Mouse (Mus musculus) megakaryocyte, embryonic 14.5 days (primary cell): ENCODE measurements around the gene Fbxo3. TPM values are rescaled to one million over a fixed set of nuclear protein-coding genes. Genes with fewer than 3 reads are reported as not detected.
"Not testable (repeated sequence)": the region's sequence is repeated elsewhere in the genome, so short reads cannot be mapped to it uniquely, and the experiment has no call there.

Experiments used
- H3K27me3 ChIP-seq: replicated peaks from 2 replicates; pipeline ENCODE3; 2012; ENCODE audit warnings: inconsistent platforms
- H3K36me3 ChIP-seq: replicated peaks from 2 replicates; pipeline ENCODE3; 2012; ENCODE audit warnings: low read length, inconsistent platforms, mixed read lengths
- H3K4me1 ChIP-seq: 2 replicates; pipeline ENCODE4 v1.6.1; 2012; ENCODE audit warnings: inconsistent platforms
- H3K4me3 ChIP-seq: replicated peaks from 2 replicates; pipeline ENCODE3; 2012; ENCODE audit warnings: moderate library complexity, mild to moderate bottlenecking, inconsistent platforms
- H3K9me3 ChIP-seq: 2 replicates; pipeline ENCODE4 v1.6.1; 2012; ENCODE audit warnings: inconsistent platforms
- FLI1 ChIP-seq: IDR thresholded peaks from 2 replicates; pipeline ENCODE4 v1.6.1; 2012; ENCODE audit warnings: low read length, inconsistent platforms, mixed read lengths
- GATA1 ChIP-seq: IDR thresholded peaks from 3 replicates; pipeline ENCODE4 v1.6.1; 2012; ENCODE audit warnings: mixed read lengths, low read length, inconsistent platforms, borderline replicate concordance
- polyA plus RNA-seq: library from polyadenylated mRNA; stranded (reverse); fragments of >175 nt; gene quantifications from 2 replicates; pipeline ENCODE4 v1.2.3, GENCODE M21; 2012; ENCODE audit warnings: low replicate concordance; ENCODE audit not compliant: insufficient read depth

Fbxo3 gene
- polyA plus RNA-seq, 1 experiment = 2.7 TPM

DNA sequence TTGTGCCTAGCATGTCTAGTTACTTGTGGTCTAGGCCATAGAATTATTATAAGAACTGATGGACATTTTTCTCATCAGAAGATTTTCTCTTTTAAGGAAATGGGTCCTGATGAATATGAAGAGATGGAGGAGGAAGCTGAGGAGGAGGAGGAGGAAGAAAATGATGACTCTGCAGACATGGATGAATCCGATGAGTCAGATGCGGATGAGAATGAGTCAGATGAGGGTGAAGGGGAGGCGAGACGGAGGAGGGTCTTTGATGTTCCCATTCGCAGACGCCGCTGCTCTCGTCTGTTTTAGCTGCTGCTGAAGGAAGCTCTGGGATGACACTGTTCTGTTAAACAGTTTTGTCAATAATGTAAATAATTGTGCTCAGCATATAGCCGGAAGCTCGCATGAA is 32.3 kb downstream of the Fbxo3 start:
- H3K9me3 ChIP-seq = no peaks in the 10 kb centered on the region; the same call in 1 of the 2 replicates
- no peak overlapping the region for H3K4me3 ChIP-seq
- no peaks in the 10 kb centered on the region for H3K27me3 ChIP-seq
- H3K4me1 ChIP-seq = peaks cover 8% of the 10 kb centered on the region
- peaks cover 79% of the 10 kb centered on the region for H3K36me3 ChIP-seq
- TF ChIP-seq FLI1 (no peak), GATA1 (no peak)

DNA sequence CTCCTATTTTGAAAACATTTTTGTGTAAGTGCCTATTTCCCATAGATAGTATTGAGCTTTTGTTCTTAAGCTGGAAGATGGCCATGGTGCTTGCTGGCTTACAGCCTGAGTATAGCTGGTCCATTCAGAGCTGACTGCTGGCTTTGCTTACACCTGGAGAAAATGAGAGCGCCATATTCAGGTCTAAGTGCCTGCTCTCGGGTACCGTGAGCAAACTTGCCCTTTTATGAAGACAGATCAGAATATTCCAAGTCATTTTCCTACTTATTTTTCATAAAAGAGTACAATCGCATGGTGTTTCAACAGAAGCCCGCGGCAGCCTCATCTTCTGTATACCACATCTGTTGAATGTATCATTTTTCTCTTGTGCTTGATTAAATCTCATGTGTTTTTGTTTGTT is 33.5 kb downstream of the Fbxo3 start:
- H3K36me3 ChIP-seq = peaks cover 67% of the 10 kb centered on the region
- TF ChIP-seq FLI1 (no peak), GATA1 (no peak)

DNA sequence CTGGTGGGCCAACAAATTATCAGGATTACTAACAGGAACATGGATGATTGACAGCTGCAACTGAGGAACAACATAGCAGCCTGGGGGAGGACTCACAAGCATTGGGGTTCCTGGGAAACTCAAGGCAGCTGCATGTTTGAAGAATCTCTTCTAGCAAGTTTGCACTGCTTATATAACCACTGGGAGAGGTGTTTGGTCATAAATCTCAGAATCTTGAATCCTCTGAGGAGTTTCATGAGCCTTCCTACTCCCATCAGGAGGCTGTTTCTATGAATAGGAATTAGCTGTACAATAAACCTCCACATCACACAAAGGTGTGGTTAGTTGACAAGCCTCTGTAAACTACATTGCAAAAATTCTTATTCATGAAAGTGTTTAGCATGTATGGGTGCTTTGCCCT is 35.1 kb downstream of the Fbxo3 start:
- no peak for TF ChIP-seq FLI1
- no peak for TF ChIP-seq GATA1
- Histone ChIP-seq H3K9me3 (no peaks in the 10 kb centered on the region; the same call in 1 of the 2 replicates), H3K4me1 (peaks cover 8% of the 10 kb centered on the region), H3K36me3 (peaks cover 58% of the 10 kb centered on the region), H3K27me3 (no peaks in the 10 kb centered on the region), H3K4me3 (no peak overlapping the region)

More for the DNA sequence above, 33.5 kb downstream of the Fbxo3 start:
- Histone ChIP-seq H3K4me1 (peaks cover 8% of the 10 kb centered on the region), H3K9me3 (no peaks in the 10 kb centered on the region; the same call in 1 of the 2 replicates), H3K4me3 (no peak overlapping the region), H3K27me3 (no peaks in the 10 kb centered on the region)

DNA sequence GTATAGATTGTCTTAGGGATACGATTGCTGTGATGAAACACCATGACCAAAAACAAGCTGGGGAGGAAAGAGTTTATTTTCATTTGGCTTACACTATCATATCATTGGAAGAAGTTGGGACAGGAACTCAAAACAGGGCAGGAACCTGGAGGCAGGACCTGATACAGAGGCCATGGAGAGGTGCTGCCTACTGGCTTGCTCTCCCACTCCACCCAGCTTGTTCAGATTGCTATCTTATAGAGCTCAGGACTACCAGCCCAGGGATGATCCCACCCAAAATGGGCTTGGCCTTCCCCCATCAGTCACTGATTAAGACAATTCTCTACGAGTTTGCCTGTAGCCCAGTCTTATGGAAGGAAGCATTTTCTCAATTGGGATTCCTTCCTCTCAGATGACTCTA is 36.6 kb downstream of the Fbxo3 start:
- H3K9me3 ChIP-seq = no peaks in the 10 kb centered on the region; the same call in 1 of the 2 replicates
- TF ChIP-seq GATA1 = no peak
- no peak for TF ChIP-seq FLI1
- H3K27me3 ChIP-seq = no peaks in the 10 kb centered on the region
- no peak overlapping the region for H3K4me3 ChIP-seq
- H3K36me3 ChIP-seq = peaks cover 46% of the 10 kb centered on the region
- H3K4me1 ChIP-seq = peaks cover 8% of the 10 kb centered on the region

DNA sequence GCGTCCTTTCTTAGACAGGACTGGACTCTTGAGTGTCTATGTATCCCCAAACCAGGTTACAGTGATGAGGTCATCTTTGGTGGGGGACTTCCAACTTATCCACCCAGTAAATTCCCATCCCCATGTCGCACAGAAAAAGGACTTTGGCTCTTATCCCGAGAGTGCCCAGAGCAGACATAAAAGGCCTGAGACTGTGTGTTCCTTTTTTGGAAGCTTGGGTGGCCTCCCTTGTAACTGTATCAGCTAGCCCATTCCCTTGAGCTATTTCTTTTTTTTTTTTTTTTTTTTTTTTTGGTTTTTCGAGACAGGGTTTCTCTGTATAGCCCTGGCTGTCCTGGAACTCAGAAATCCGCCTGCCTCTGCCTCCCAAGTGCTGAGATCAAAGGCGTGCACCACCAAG is 38.0 kb downstream of the Fbxo3 start, which contains the start of gene Gm10912:
Gene Gm10912 (plus strand): TSS at position 301 of the 400 bp plus-strand sequence.
- peaks cover 32% of the 10 kb centered on the region for H3K36me3 ChIP-seq
- H3K27me3 ChIP-seq, H3K4me3 ChIP-seq, H3K9me3 ChIP-seq: not testable (repeated sequence)
- H3K4me1 ChIP-seq = peaks cover 19% of the 10 kb centered on the region

DNA sequence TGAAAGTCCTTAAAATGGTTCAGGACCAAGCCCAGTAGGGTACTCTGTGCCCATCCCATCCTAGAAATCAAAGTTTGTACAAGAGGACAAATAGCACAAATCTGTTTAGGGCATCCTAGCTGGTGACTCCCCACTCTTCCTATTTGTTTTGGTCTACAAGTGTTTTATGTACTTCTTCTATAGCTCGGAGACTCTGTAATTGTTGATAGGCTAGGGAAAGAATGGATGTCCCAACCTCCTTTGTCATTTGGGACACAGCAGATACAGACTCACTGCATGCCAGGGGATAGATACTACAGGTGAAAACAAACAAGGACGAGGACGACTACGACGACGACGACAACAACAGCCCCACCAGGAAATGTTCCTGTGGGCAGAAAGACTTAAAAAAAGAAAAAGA is 40.9 kb downstream of the Fbxo3 start, which contains the start of gene Gm10799:
Gene Gm10799 (minus strand): TSS at position 101 of the 400 bp plus-strand sequence.
- H3K9me3 ChIP-seq, H3K4me3 ChIP-seq, H3K27me3 ChIP-seq, H3K36me3 ChIP-seq: not testable (repeated sequence)
- peaks cover 19% of the 10 kb centered on the region for H3K4me1 ChIP-seq

DNA sequence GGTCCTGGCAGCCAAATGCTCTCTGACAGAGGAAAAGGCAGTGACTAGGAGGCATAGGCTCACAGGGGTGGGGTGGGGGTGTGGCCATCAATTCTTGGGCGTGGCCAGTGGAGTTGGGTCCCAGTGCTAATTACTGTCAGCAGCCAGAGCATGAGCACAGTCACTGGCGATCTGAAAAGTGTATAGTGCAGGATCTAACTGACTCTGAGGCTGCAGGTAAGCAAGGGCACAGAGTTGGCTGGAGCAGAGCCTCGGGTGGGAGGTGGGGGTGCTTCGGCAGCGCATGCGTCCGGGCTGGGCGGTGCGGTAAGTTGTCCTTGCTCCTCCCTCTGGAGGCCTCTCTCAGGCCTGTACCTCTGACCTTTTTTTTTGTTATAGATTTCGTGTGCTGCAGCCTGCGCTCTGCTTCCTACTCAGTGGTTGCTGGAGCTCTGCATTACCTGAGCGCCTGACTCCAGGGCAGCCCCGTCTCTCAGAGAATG is 42.2 kb downstream of the Fbxo3 start, which contains the start of gene Cd59b:
Gene Cd59b (plus strand): TSS at position 146 of the 482 bp plus-strand sequence.
- Histone ChIP-seq H3K9me3 (no peaks in the 10 kb centered on the region), H3K4me3 (peak within 1 kb of the TSS; percentile 89), H3K4me1 (peaks cover 19% of the 10 kb centered on the region), H3K36me3 (no peaks in the 10 kb centered on the region), H3K27me3 (no peaks in the 10 kb centered on the region)
- TF ChIP-seq FLI1 = no peak

DNA sequence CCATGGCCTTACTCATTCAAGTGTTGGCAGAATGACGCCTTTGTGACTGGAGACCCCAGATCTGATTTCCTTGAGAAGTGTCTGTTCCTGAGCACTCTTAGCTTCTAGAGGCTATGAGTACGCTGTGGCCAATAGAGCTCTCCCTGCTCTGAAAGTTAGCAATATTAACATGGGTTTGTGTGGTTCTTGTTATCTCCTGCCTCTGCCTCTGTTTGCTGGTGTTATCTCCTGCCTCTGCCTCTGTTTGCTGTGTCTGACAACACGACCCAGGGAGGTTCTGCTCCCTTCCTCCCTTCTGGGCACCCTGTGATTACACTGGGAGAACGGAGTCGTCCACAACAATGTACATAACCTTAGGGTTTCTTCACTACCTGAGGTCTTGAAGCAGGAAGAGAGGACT is 50.8 kb downstream of the Fbxo3 start:
- H3K27me3 ChIP-seq, H3K36me3 ChIP-seq, H3K4me3 ChIP-seq, H3K9me3 ChIP-seq: not testable (repeated sequence)
- TF ChIP-seq GATA1 = 0 out of 3 replicates have a peak, but pooled peaks have one; percentile 10
- peaks cover 26% of the 10 kb centered on the region for H3K4me1 ChIP-seq

DNA sequence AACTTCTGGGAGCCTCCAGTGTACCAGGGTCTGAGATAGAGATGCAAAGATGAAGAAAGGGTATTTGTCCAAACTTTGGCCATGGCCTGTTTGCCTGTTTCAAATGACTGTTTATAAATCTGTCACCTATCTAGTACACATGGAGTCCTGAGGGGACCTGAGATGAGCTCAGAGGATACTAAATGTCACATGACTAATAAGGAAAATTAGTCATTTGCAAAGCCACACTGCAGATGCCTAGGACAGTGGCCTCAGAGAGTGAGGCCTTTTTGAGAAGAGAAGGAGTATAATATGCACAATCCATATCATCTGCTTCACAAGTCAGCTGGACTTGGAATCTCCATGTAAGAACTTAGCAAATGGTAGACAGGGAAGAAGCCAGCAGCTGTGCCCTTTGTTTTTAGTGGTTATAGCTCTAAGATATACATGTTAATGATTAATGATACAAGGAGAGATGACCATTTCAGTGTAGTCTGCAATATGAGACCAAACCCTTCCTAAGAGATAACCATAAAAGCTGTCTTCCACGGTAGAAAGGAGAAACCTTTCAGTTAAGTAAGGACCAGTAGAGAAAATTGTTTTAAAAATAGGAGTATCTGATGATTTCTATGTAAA is 54.0 kb downstream of the Fbxo3 start:
- not testable (repeated sequence) for H3K27me3 ChIP-seq, H3K36me3 ChIP-seq, H3K9me3 ChIP-seq, H3K4me3 ChIP-seq
- H3K4me1 ChIP-seq = peaks cover 40% of the 10 kb centered on the region

DNA sequence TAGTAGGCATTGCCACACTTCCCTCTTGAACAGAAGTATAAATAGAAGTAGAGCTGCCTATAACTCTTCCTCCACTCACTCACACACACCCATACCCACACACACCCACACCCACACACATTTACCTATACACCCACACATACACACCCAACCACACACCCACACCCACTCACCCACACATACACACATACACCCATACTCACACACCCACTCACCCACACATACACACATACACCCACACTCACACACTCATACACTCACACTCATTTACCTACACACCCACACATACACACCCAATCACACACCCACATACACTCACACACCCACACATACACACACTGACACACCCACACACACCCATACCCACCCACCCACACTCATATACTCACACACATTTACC is 55.0 kb downstream of the Fbxo3 start:
- TF ChIP-seq GATA1 (no peak), FLI1 (no peak)
- H3K4me1 ChIP-seq = peaks cover 41% of the 10 kb centered on the region
- H3K36me3 ChIP-seq = no peaks in the 10 kb centered on the region

DNA sequence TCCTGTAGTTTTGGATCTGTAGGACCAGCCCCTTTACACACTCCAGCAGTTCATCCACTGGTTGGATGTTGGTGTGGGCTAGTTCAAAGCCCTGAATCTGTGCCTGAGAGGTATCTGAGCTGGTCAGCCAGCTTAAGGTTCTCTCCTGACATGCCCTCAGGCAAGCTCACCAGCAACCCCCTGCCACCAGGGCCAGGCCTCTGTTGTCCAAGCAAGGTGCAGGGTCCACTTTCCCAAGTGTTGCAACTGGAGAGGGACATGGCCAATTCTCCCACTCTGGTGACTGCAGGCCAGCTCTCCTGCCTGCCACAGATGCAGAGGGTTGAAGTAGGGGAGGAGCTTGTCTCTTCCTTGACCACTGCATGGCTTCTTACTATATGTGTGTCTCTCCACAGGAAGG is 56.5 kb downstream of the Fbxo3 start:
- H3K4me1 ChIP-seq = peaks cover 34% of the 10 kb centered on the region
- not testable (repeated sequence) for H3K9me3 ChIP-seq, H3K27me3 ChIP-seq, H3K36me3 ChIP-seq, H3K4me3 ChIP-seq

More for the DNA sequence above, 55.0 kb downstream of the Fbxo3 start:
- Histone ChIP-seq H3K9me3 (no peaks in the 10 kb centered on the region), H3K27me3 (no peaks in the 10 kb centered on the region), H3K4me3 (no peak overlapping the region)

DNA sequence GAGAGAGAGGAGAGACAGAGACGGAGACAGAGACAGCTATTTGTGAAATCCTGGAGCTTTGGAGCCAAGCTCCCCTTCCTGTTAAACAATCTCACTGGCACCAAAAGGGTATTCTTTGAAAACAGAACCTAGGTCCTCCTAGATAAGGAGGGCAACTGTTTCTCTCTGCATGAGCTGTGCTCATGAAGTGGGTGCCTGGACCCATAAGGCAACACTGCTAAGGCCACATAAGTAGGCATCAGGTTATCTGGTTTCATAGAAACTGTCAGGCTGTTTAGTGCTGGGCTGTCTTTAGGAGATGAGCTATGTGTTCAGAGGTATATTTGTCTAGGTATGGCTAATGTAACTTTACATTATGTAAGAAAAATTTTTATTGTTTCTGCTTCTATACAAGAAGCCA is 60.0 kb downstream of the Fbxo3 start:
- not testable (repeated sequence) for H3K27me3 ChIP-seq, H3K36me3 ChIP-seq, H3K4me3 ChIP-seq, H3K9me3 ChIP-seq
- H3K4me1 ChIP-seq = peaks cover 23% of the 10 kb centered on the region
